Mouse (Mus musculus): ENCODE results near the gene Higd1c.
"Not testable (repeated sequence)": the region's sequence is repeated elsewhere in the genome, so short reads cannot be mapped to it uniquely, and the experiment has no call there.

Higd1c gene

DNA sequence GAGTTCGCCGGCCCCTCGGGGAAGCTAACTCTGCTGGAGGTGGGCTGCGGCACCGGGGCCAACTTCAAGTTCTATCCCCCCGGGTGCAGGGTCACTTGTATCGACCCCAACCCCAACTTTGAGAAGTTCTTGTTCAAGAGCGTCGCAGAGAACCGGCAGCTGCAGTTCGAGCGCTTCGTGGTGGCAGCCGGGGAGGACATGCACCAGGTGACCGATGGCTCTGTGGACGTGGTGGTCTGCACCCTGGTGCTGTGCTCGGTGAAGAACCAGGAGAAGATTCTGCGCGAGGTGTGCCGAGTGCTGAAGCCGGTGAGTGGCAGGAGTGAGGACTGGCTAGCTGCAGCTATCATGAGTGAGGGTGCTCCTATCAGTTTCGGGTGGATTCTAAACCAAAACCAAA lies 10.9 kb upstream of the Higd1c start:
- not testable (repeated sequence) for DNase-seq (ENCODE audit: extremely low read depth, insufficient read length, low spot score)

GRCm38 (mm10) chr15:100355876-100356275 lies 8.5 kb upstream of the Higd1c start:
- DNase-seq (ENCODE audit: extremely low read depth, insufficient read length, low spot score), result no peak

GRCm38 (mm10) chr15:100365967-100366366 lies 1.6 kb downstream of the Higd1c start:
- DNase-seq (ENCODE audit: extremely low read depth, insufficient read length, low spot score), result not testable (repeated sequence)

DNA sequence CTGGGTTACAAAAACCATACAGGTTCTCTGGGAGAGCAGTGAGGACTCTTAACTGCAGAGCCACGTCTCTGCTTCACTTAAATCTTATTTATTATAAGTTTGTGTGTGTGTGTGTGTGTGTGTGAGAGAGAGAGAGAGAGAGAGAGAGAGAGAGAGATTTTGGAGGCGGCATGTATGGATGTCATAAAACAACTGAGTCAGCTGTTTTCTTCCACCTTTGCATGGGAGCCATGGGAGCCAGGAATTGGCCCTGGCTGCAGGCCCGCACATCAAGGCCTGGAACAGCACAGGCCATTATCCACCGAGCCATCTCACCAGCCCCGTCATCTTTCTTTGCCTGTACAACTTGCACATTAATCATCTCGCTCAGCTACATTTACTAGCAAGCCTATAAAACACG lies 2.8 kb downstream of the Higd1c start:
- DNase-seq (ENCODE audit: extremely low read depth, insufficient read length, low spot score), result no peak

DNA sequence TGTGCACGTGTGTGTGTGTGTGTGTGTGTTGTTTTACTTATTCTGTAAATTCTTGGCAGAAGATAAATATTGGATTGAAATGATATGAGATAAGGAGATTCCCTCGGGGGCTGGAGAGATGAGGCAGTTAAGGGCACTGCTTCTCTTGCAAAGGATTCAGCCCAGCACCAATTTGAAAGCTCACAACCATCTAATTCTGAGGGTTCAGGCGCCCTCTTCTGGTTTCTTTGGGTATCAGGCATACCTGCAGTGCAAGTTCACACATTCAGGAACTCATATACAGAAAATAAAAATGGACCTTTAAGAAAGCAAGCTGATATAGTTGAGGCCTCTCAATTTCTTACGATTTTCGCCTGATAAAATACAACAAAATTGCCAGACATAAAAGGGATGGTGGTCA lies 10.7 kb downstream of the Higd1c start:
- no peak for DNase-seq (ENCODE audit: extremely low read depth, insufficient read length, low spot score)

DNA sequence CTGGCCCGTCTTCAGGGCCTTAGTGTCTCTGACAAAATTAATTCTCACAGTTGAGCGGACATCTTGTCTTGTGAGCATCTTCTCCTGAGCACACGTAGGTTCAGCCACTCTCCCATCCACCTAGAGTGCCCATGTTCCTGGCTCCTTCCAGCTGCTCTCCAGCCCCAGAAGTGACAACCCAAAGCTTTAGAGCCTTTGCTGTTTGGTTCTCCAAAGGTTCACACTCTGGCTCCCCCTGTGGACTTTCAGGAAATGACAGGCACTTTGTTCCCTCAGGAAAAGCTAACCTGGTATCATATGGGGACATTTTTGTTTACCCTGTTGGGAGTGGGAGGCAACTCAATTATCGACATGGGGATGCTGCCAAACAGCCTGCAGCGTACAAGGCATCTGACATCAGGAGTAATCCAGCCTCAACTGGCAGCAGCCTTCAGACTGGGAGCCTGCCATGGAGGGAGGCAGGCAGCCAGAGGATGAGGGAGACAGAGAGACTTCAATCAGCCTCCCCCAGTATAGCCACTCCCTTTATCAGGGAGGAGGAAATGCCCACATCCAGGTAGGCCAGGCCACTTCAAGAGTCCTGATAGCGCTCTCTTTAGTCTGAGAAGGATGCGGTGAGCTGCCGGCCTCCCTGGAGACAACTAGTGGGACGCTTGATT lies 13.6 kb downstream of the Higd1c start:
- DNase-seq (ENCODE audit: extremely low read depth, insufficient read length, low spot score), result not testable (repeated sequence)

- no peak for DNase-seq (ENCODE audit: extremely low read depth, insufficient read length, low spot score)
These were observed 15.3 kb downstream of the Higd1c start for GRCm38 (mm10) chr15:100379658-100380057.

GRCm38 (mm10) chr15:100380104-100380503 lies 15.8 kb downstream of the Higd1c start:
- DNase-seq (ENCODE audit: extremely low read depth, insufficient read length, low spot score), result no peak

DNA sequence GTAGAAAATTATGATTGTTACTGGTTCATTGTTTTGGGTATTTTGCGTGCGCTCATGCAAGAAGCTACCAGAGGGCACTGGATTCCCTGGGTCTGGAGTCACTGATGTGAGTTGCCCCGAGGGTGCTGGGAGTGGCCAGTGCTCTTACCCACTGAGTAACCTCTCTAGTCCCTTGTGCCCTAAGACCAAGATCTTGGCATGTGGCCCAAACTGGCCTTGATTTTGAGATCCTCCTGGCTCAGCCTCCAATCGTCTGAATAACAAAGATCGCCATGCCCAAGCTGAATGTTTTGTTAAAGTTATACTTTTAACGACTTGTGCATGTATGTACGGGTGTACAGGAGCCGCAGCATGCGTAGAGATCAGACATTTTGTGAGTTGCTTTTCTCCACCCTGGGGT lies 21.4 kb downstream of the Higd1c start:
- no peak for DNase-seq (ENCODE audit: extremely low read depth, insufficient read length, low spot score)

GRCm38 (mm10) chr15:100387544-100388223 lies 23.3 kb downstream of the Higd1c start:
- DNase-seq (ENCODE audit: extremely low read depth, insufficient read length, low spot score), result no peak

GRCm38 (mm10) chr15:100388224-100388835 lies 24.0 kb downstream of the Higd1c start:
- DNase-seq (ENCODE audit: extremely low read depth, insufficient read length, low spot score), result no peak

DNA sequence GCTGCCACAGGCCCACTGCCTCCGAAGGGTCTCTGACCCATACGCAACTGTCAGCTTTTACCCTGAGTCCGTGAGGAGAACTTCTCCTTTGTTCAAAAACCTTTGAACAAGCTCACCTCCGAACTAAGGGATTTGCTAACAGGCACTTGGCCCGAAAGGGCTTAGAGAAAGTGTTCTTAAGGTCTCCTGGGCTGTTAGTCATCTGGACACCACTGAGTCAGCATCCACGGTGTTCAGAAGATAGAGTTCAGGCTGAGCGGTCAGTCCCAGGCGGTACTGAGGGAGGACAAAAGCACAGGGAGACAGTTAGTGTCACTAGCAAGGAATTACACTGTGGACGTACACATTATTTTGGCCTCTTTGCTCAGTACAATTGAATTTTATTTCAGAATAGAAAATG lies 24.5 kb downstream of the Higd1c start:
- no peak for DNase-seq (ENCODE audit: extremely low read depth, insufficient read length, low spot score)

- DNase-seq (ENCODE audit: extremely low read depth, insufficient read length, low spot score), result no peak
These were observed 26.7 kb downstream of the Higd1c start for GRCm38 (mm10) chr15:100391066-100391465.

DNA sequence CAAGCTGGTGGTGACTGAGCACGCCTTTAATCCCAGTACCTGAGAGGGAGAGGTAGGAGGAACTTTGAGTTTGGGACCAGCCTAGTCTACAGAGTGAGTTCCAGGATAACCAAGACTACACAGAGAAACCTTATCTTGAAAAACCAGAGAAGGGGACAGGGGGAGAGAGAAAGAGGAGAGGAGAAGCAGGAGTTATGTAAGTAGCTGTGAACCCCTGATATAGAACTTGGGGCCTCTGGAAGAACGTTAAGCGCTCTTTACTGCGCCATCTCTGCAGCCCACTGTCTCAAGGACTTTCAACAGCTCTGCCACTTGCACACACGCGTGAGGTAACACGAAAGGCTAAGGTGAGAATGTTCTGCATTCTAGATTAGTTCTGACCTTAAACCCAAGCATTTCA lies 27.3 kb downstream of the Higd1c start:
- DNase-seq (ENCODE audit: extremely low read depth, insufficient read length, low spot score), result no peak

DNA sequence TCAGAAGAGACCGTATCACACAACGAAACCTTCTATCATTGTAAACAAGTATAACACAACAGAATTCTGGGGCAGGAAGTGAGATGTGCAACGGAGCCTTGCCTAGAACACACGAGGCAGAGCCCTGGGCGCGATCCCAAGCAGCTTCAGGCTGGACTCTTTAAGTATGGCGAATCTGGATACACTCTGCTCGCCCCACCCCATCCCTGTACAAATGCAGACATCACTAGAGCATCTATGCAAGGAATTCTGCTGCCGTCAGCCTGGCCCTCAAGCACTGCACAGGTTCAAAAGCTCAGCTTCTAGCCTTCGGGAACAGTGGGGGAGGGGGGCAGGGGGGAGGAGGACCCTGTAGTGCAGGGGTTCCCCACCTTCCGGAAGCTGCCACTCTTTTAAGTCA lies 28.7 kb downstream of the Higd1c start:
- DNase-seq (ENCODE audit: extremely low read depth, insufficient read length, low spot score), result no peak

- no peak for DNase-seq (ENCODE audit: extremely low read depth, insufficient read length, low spot score)
These were observed 31.2 kb downstream of the Higd1c start for GRCm38 (mm10) chr15:100395561-100395960.

DNA sequence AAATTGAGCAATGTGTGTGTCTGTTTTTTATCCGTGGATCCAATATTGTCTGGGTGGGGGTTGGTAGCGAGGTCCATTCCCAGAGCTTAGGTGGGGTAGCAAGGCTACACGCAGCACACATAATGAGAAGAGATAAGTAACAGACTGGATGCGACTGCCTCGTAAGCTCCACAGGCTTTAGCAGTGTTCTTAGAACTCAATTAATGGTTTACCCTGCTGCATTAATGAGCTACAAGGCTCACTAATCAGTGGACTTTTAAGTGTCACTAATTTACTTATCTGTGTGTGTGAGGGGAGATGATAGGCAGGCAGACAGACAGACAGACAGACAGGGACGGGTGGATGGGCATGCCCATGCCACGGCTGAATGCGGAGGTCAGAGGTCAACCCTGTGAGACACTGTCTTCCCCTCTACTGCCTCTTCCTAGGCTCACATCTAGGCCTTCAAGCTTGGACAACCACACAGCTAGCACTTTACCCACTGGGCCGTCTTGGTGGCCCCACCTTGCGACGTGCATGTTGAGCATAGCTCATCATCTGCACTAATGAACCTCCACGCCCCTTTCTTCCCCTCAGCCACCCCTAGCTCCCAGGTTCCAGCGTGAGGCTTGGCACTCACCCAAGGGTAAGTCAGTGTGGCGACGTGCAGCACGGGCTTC lies 36.4 kb downstream of the Higd1c start:
- no peak for DNase-seq (ENCODE audit: extremely low read depth, insufficient read length, low spot score)

GRCm38 (mm10) chr15:100401811-100402210 lies 37.5 kb downstream of the Higd1c start:
- DNase-seq (ENCODE audit: extremely low read depth, insufficient read length, low spot score), result no peak

DNA sequence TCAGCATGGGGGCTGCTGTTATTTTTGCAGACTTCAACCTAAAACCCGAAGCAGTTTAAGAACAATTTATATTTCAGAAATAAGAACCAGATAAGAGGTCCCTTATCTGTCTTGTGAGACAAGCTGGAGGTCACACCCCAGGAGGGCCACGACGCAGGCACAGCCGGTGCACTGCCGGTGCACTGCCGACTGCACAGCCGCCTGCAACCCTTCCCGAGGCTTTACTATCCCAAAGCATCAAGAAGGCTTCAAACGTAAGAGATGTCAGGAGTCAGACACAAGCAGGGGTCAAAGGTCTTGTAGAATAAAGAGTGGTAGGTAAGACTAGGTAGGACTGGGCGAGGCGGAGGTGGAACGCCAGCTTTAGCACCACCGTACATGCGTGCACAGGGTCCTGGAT lies 38.0 kb downstream of the Higd1c start:
- no peak for DNase-seq (ENCODE audit: extremely low read depth, insufficient read length, low spot score)

DNA sequence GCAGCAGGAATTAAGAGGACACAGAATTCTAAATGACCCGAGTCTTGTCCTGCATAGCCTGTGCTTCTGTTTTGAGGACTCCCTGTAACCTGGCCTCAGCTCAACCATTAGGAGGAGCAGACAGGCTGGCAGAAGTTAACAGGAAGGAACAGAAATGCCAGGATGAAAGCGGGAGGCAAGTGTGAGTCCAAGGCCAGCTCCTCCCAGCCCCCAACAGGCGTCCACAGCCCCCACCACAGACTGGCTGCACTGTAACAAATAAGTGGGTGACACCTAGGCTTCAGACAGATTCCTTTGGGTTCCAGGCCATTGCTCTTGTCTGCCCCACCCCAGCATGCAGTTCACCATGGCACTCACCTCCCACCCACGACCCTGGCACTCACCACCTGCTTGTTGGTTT lies 38.5 kb downstream of the Higd1c start:
- DNase-seq (ENCODE audit: extremely low read depth, insufficient read length, low spot score), result no peak

GRCm38 (mm10) chr15:100403318-100404000 lies 39.1 kb downstream of the Higd1c start:
- no peak for DNase-seq (ENCODE audit: extremely low read depth, insufficient read length, low spot score)
